Mouse (Mus musculus) monocyte, adult 5-6 weeks (primary cell): Measurements from ENCODE around the gene Srcap. TPM values are rescaled to one million over a fixed set of nuclear protein-coding genes. Genes with fewer than 3 reads are reported as not detected.
"Not testable (repeated sequence)": the region's sequence is repeated elsewhere in the genome, so short reads cannot be mapped to it uniquely, and the experiment has no call there.

Experiments
- ATAC-seq: fragments of 153-309, 156-312 bp; replicated peaks from 2 replicates; pipeline ENCODE4 v1.8.0; 2017; ENCODE audit warnings: mild to moderate bottlenecking; ENCODE audit not compliant: low TSS enrichment, insufficient number of reproducible peaks, severe bottlenecking, poor library complexity, low FRiP score
- total RNA-seq: library from RNA; stranded (forward); fragments of 200-1000, 200-491, 200-594 nt; gene quantifications from 3 replicates; pipeline ENCODE4 v1.2.3, GENCODE M21; 2017

Gene Srcap
- total RNA-seq, 1 experiment from 2014 or later = 26.1 TPM

GRCm38 (mm10) chr7:127480321-127480720, 31.5 kb upstream of the Srcap start:
- ATAC-seq = 0 out of 2 replicates have a peak, but pooled peaks have one; percentile 9

- no peak for ATAC-seq
Measured at GRCm38 (mm10) chr7:127485416-127485815, 26.4 kb upstream of the Srcap start.

GRCm38 (mm10) chr7:127488364-127488763, 23.4 kb upstream of the Srcap start:
- ATAC-seq = not testable (repeated sequence)

DNA sequence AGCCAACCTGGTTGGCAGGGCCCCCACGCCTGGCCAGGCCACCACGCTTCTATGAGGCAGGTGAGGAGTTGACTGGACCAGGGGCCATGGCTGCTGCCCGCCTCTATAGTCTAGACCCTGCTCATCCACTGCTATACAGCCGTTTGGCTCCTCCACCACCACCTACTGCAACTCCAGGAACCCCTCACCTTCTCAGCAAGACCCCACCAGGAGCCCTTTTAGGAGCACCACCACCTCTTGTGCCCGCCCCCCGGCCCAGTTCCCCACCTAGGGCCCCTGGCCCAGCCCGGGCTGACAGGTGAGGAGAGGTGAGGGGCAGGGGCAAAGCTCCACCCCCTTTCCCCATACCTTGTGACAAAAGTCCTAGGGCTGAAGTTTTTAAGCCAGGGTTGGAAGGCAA, 21.8 kb upstream of the Srcap start:
- ATAC-seq = no peak

GRCm38 (mm10) chr7:127491846-127492245, 19.9 kb upstream of the Srcap start:
- ATAC-seq = no peak

GRCm38 (mm10) chr7:127494648-127495047, 17.1 kb upstream of the Srcap start:
- no peak for ATAC-seq

DNA sequence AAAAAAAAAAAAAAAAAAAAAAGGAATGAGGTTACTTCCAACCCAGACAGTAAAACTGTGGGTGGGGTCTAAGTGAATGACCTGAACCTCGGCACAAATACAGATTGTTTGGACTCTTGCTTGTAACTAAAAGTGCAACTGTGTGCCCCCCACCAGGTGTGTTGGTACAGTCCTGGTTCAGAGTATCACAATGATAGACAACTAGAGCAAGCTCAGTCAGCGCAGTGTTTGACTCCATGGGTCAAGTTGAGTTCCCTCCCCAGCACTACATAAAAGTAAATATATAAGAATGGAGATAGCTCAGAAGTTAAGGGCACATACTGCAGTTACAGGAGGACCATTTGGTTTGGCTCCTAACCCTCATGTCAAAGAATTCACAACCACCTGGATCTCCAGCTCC, 14.4 kb upstream of the Srcap start:
- no peak for ATAC-seq

- ATAC-seq = no peak
Measured at GRCm38 (mm10) chr7:127498407-127498806, 13.4 kb upstream of the Srcap start.

DNA sequence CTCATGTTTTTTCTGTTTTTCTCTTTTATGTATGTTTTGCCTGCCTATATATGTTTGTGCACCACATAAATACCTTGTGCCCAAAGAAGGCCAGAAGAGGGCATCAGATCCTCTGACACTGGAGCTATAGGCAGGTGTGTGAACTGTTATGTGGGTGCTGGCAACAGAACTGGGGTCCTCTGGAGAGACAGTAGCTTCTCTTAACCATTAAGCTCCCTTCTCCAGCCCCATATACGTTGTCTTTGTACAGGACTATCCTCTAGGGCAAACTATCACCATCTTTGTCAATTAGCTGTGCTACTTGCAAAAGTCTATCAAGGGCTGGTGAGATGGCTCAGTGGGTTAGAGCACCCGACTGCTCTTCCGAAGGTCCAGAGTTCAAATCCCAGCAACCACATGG, 3.5 kb upstream of the Srcap start:
- ATAC-seq = no peak

DNA sequence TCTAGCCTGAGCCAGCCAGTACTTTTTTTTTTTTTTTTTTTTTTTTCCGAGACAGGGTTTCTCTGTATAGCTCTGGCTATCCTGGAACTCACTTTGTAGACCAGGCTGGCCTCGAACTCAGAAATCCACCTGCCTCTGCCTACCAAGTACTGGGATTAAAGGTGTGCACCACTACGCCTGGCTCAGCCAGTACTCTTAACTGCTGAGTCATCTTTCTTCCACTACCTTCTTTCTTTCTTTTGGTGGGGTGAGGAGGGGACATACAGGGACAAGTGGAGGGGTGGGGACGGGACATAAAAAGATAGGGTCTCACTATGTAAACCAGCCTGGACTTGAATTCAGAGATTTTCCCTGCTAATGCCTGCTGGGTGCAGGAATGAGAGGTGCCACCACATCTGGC, 2.0 kb upstream of the Srcap start:
- not testable (repeated sequence) for ATAC-seq

GRCm38 (mm10) chr7:127511241-127511640, 542 bp upstream of the Srcap start:
- ATAC-seq = no peak

GRCm38 (mm10) chr7:127512231-127513015, 640 bp downstream of the Srcap start:
- ATAC-seq = peak; percentile 73

- ATAC-seq = no peak
Measured at GRCm38 (mm10) chr7:127513016-127513390, 1.2 kb downstream of the Srcap start.

DNA sequence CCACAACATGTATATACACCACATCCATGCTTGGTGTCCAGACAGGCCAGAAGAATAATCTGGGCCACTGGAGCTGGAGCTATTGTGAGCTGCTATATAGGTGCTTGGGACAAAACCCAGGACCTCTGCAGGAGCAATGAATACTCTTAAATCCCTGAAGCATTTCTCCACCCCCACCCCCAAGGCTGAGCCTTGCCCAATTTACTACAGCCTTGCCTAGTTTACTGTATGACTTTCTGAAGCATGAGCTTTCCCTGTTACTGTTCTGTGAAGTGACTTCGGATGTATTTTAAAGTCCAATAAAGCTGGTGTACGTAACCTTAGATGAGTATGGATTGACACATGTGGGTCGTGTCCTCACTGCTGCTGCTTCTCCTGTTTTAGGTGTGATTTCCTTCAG, 2.0 kb downstream of the Srcap start:
- no peak for ATAC-seq

GRCm38 (mm10) chr7:127515846-127516245, 4.1 kb downstream of the Srcap start:
- no peak for ATAC-seq

- ATAC-seq = no peak
Measured at GRCm38 (mm10) chr7:127516344-127516743, 4.6 kb downstream of the Srcap start.

DNA sequence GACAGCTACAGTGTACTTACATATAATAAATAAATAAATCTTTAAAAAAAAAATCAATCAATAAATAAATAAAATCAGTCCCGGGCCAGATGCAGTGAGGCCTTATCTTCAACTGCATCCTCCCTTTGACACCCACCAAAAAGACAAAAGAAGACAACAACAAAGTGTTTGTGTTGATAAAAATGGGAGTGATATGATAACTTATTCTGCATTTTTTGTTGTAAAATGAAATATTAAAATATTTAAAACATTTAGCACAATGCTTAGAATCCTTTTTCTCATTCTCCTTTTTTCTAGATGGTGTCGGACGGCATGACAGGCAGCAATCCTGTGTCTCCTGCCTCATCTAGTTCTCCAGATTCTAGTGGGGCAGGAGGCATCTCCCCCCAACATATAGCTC, 7.5 kb downstream of the Srcap start, which contains the start of gene Gm42715:
Gene Gm42715 (plus strand): TSS at position 301 of the 400 bp plus-strand sequence.
- no peak for ATAC-seq

DNA sequence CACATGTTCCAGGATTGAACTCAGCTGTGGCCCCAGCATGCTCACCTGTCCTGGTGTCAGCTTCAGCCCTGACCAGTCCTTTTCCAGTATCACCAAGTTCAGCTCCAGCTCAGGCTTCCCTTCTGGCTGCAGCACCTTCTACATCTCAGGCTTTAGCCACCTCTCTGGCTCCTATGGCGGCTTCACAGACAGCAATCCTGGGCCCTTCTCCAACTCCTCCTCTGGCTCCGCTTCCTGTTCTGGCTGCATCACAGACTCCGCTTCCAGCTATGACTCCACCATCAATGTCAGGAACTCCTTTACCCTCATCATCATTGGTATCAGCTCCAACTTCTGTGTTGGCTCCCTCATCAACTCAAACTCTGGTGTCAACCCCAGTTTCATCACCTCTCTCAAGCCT, 29.9 kb downstream of the Srcap start:
- no peak for ATAC-seq

- ATAC-seq = no peak
Measured at GRCm38 (mm10) chr7:127549116-127549835, 37.5 kb downstream of the Srcap start.

DNA sequence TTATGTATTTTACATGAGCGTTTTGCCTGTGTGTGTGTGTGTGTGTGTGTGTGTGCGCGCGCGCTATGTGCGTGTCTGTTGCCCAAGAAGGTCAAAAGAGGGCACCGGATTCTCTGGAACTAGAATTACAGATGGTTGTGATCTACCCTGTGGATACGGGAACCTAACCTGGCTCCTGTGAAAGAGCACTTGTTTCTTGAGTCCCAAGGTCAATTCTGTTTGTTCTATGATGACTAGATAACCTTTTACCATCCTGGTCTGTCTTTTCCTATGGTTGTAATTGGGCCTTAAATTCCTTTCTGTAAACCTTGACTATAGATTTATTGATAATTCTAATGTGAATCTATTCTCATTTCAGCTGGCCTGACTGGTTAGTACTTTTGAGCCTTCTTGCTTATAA, 39.8 kb downstream of the Srcap start:
- no peak for ATAC-seq
